ENCODE assay signal across 8 mouse cellular contexts in genomic region chr7:45490822-45491221, GRCm38 (mm10). TPM values are rescaled to one million over a fixed set of nuclear protein-coding genes. Genes with fewer than 3 reads are reported as not detected.
DNase-seq lines count a peak whose midpoint lies in the region; ATAC-seq and TF ChIP-seq lines count a peak whose summit lies in the region.
"Had no signal": no experiment of that assay in that cellular context is flagged by ENCODE, and none has a peak within 500 bp of the region (broad histone marks: within the 10 kb centered on the region; RNA-seq: fewer than 3 reads in every experiment).

No protein-coding gene starts in this region.

- no peak overlapping the region for H3K4me3 ChIP-seq in kidney, embryonic 14.5 days (ENCODE audit: low read length)
- no peak overlapping the region for H3K4me3 ChIP-seq in hindbrain, postnatal 0 days (ENCODE audit: low read length)
- no peak overlapping the region for H3K4me3 ChIP-seq in neural tube, embryonic 11.5 days (ENCODE audit: low read depth, low read length)

- H3K27ac ChIP-seq in kidney, embryonic 14.5 days (ENCODE audit: low read depth, low read length): no peak overlapping the region
- H3K27ac ChIP-seq in hindbrain, postnatal 0 days: no peak overlapping the region
- H3K27ac ChIP-seq in neural tube, embryonic 11.5 days (ENCODE audit: low read depth, low read length): no peak overlapping the region

- H3K9me3 ChIP-seq in kidney, embryonic 14.5 days (ENCODE audit: control insufficient read depth, low read length): no peaks in the 10 kb centered on the region
- no peaks in the 10 kb centered on the region for H3K9me3 ChIP-seq in hindbrain, postnatal 0 days (ENCODE audit: low read length)
- no peaks in the 10 kb centered on the region for H3K9me3 ChIP-seq in neural tube, embryonic 11.5 days (ENCODE audit: control insufficient read depth, low read length)

- peaks cover 37% of the 10 kb centered on the region for H3K36me3 ChIP-seq in kidney, embryonic 14.5 days (ENCODE audit: control insufficient read depth, insufficient read depth, low read length)
- H3K36me3 ChIP-seq in hindbrain, postnatal 0 days (ENCODE audit: insufficient read depth, low read length): peaks cover 32% of the 10 kb centered on the region
- peaks cover 10% of the 10 kb centered on the region; the same call in 1 of the 2 replicates for H3K36me3 ChIP-seq in neural tube, embryonic 11.5 days (ENCODE audit: control insufficient read depth, insufficient read depth, low read length)

- no peak overlapping the region for H3K9ac ChIP-seq in kidney, embryonic 14.5 days (ENCODE audit: low read depth, low read length)
- no peak overlapping the region for H3K9ac ChIP-seq in hindbrain, postnatal 0 days (replicated peaks; ENCODE audit: low read length)
- no peak overlapping the region for H3K9ac ChIP-seq in neural tube, embryonic 11.5 days (ENCODE audit: low read length)

- no peak for TF ChIP-seq CTCF in hindbrain, postnatal 0 days (IDR thresholded peaks at IDR 0.05; ENCODE audit: low read depth)

- WGBS in kidney, embryonic 14.5 days: 16% methylated on average over 9 of the region's 9 CpGs
- WGBS in hindbrain, postnatal 0 days: 36% methylated on average over 9 of the region's 9 CpGs
- 22% methylated on average over 9 of the region's 9 CpGs for WGBS in neural tube, embryonic 11.5 days

- no peaks in the 10 kb centered on the region for H3K27me3 ChIP-seq in kidney, embryonic 14.5 days (ENCODE audit: control insufficient read depth, insufficient read depth, low read length)
- no peaks in the 10 kb centered on the region for H3K27me3 ChIP-seq in hindbrain, postnatal 0 days (ENCODE audit: insufficient read depth, low read length)
- H3K27me3 ChIP-seq in neural tube, embryonic 11.5 days (ENCODE audit: control insufficient read depth, insufficient read depth, low read length): no peaks in the 10 kb centered on the region

- peak; percentile 55 for ATAC-seq in kidney, embryonic 14.5 days (ENCODE audit: low FRiP score, low TSS enrichment)
- ATAC-seq in hindbrain, postnatal 0 days: no peak
- no peak for ATAC-seq in neural tube, embryonic 11.5 days (ENCODE audit: insufficient read depth, low FRiP score, low TSS enrichment)

- no peak for DNase-seq in kidney, adult 9 months
- peak; percentile 43 for DNase-seq in embryo, embryonic 10.5 days (ENCODE audit: low spot score)
- peak; percentile 6 for DNase-seq in hindbrain, postnatal 0 days (ENCODE audit: low spot score)
- DNase-seq in neural tube, embryonic 11.5 days (ENCODE audit: low spot score): peak; percentile 37
- DNase-seq in adipocyte (ENCODE audit: low spot score): no peak
- DNase-seq in spleen, postnatal 14 days (ENCODE audit: low spot score in 2 of 2): no peak

- 0 out of 2 replicates have a peak, but pooled peaks cover 17% of the 10 kb centered on the region for H3K4me1 ChIP-seq in kidney, embryonic 14.5 days (ENCODE audit: control insufficient read depth, insufficient read depth, low read length)
- H3K4me1 ChIP-seq in hindbrain, postnatal 0 days (ENCODE audit: insufficient read depth, low read length): no peaks in the 10 kb centered on the region
- H3K4me1 ChIP-seq in neural tube, embryonic 11.5 days (ENCODE audit: control insufficient read depth, insufficient read depth, low read length): no peaks in the 10 kb centered on the region

- H3K4me2 ChIP-seq in kidney, embryonic 14.5 days (replicated peaks; ENCODE audit: low read depth, low read length): no peak overlapping the region
- no peak overlapping the region for H3K4me2 ChIP-seq in hindbrain, postnatal 0 days (ENCODE audit: low read depth, low read length)
- H3K4me2 ChIP-seq in neural tube, embryonic 11.5 days (ENCODE audit: low read depth): no peak overlapping the region

RNA-seq across cellular contexts. Expression of gene Dhdh, which starts 2.2 kb away (rescaled TPM):
- 3.3 and 3.5 TPM in 2 replicates for polyA plus RNA-seq in kidney, embryonic 14.5 days (2014; fragmentation: Nextera tagmentation; extraction: Ambion mirVana)
- total RNA-seq in hindbrain, postnatal 0 days (2014; rRNA removed): 4.3 and 4.7 TPM in 2 replicates
- 5.9 and 6.2 TPM in 2 replicates for polyA plus RNA-seq in hindbrain, postnatal 0 days (2015; fragmentation: Nextera tagmentation; extraction: Ambion mirVana)
- polyA plus RNA-seq in neural tube, embryonic 11.5 days (2014; fragmentation: Nextera tagmentation; extraction: Ambion mirVana): 2.8 and 2.9 TPM in 2 replicates

RNA-seq across cellular contexts. Expression of gene Gm45808, which starts 4.2 kb away (rescaled TPM):
- polyA plus RNA-seq in kidney, embryonic 14.5 days (2014; fragmentation: Nextera tagmentation; extraction: Ambion mirVana): not detected in 2 replicates
- not detected in 2 replicates for total RNA-seq in hindbrain, postnatal 0 days (2014; rRNA removed)
- not detected in 2 replicates for polyA plus RNA-seq in hindbrain, postnatal 0 days (2015; fragmentation: Nextera tagmentation; extraction: Ambion mirVana)
- polyA plus RNA-seq in neural tube, embryonic 11.5 days (2014; fragmentation: Nextera tagmentation; extraction: Ambion mirVana): not detected in 2 replicates
- polyA plus RNA-seq: heart, embryonic 14.5 days had no signal

RNA-seq across cellular contexts. Expression of gene Tulp2, which starts 9.1 kb away (rescaled TPM):
- 0.64 and 0.84 TPM in 2 replicates for polyA plus RNA-seq in kidney, embryonic 14.5 days (2014; fragmentation: Nextera tagmentation; extraction: Ambion mirVana)
- total RNA-seq in hindbrain, postnatal 0 days (2014; rRNA removed): 0.21 TPM in 1 of 2 replicates, not detected in the other
- polyA plus RNA-seq in hindbrain, postnatal 0 days (2015; fragmentation: Nextera tagmentation; extraction: Ambion mirVana): 0.21 and 0.57 TPM in 2 replicates
- polyA plus RNA-seq in neural tube, embryonic 11.5 days (2014; fragmentation: Nextera tagmentation; extraction: Ambion mirVana): 0.26 and 0.57 TPM in 2 replicates

RNA-seq across cellular contexts. Expression of gene Nucb1, which starts 19.4 kb away (rescaled TPM):
- polyA plus RNA-seq in kidney, embryonic 14.5 days (2014; fragmentation: Nextera tagmentation; extraction: Ambion mirVana): 141 and 190 TPM in 2 replicates
- 91.6 and 93.7 TPM in 2 replicates for total RNA-seq in hindbrain, postnatal 0 days (2014; rRNA removed)
- polyA plus RNA-seq in hindbrain, postnatal 0 days (2015; fragmentation: Nextera tagmentation; extraction: Ambion mirVana): 133 and 144 TPM in 2 replicates
- polyA plus RNA-seq in neural tube, embryonic 11.5 days (2014; fragmentation: Nextera tagmentation; extraction: Ambion mirVana): 110 and 113 TPM in 2 replicates

RNA-seq across cellular contexts. Expression of gene Bax, which starts 24.1 kb away (rescaled TPM):
- 97.3 and 110 TPM in 2 replicates for polyA plus RNA-seq in kidney, embryonic 14.5 days (2014; fragmentation: Nextera tagmentation; extraction: Ambion mirVana)
- total RNA-seq in hindbrain, postnatal 0 days (2014; rRNA removed): 117 and 131 TPM in 2 replicates
- 253 and 264 TPM in 2 replicates for polyA plus RNA-seq in hindbrain, postnatal 0 days (2015; fragmentation: Nextera tagmentation; extraction: Ambion mirVana)
- polyA plus RNA-seq in neural tube, embryonic 11.5 days (2014; fragmentation: Nextera tagmentation; extraction: Ambion mirVana): 193 and 206 TPM in 2 replicates

Comparison
In these comparisons a context has a peak if more than half of its experiments do, and no peak if none do; other contexts are left out.
1. DNase-seq: peak in embryo, embryonic 10.5 days (single experiment), hindbrain, postnatal 0 days (single experiment) and neural tube, embryonic 11.5 days (single experiment); none in kidney, adult 9 months (single experiment), adipocyte (single experiment) and spleen, postnatal 14 days (0 of 2).